8 mouse cellular contexts compared by ENCODE assay signal in the genomic region with DNA sequence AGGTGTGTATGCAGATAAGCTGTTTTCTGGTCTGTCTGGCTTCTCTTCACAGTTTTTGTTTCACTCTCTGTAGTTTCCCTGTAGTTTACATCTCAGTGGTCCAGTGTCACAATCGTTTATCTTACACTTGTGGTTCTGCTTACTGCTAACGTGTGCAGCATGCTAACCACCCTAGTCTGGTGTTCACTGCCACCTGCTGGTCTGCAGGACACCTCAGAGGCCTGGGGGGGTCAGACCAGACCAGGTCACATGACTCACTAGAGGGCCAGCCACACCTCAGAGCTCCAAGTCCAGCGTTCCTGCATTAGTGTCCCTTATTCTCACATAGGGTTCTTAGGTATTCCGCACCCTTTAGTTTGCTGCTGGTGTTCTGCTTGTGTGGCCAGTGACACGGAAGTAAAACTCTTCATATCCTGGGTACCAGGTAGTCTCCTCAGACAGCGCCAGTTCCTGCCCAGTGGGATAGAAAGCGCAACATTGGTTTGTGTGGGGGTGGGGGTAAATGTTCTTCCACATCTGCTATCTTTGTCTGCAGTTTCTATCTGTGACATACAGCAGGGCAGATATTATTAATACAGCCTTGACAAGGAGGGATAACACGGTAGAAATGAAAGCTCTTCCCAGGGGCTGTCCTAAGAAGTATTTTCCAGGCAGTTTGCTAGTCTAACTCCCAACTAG. TPM values are rescaled to one million over a fixed set of nuclear protein-coding genes. Genes with fewer than 3 reads are reported as not detected.
DNase-seq lines count a peak whose midpoint lies in the region; ATAC-seq and TF ChIP-seq lines count a peak whose summit lies in the region.

No protein-coding gene starts in this region.

- ATAC-seq in forebrain, postnatal 0 days = no peak
- no peak for ATAC-seq in forebrain, embryonic 15.5 days (replicated peaks)
- no peak for ATAC-seq in activated CD4-positive, CD25-positive, alpha-beta regulatory T cell, adult 4 months

- TF ChIP-seq CTCF in forebrain, postnatal 0 days (IDR thresholded peaks at IDR 0.05; ENCODE audit: low read depth) = peak; percentile 45
- TF ChIP-seq CTCF in MEL (IDR thresholded peaks at IDR 0.05 in 2 of 3, conservative IDR thresholded peaks at IDR 0.05 in 1 of 3; ENCODE audit: control insufficient read depth in 1 of 3, insufficient read depth in 1 of 3, low read depth in 2 of 3, low read length in 3 of 3, poor library complexity in 1 of 3, severe bottlenecking in 1 of 3) = peak; percentile 35 to 80 (median 73)

- TF ChIP-seq EP300 in MEL (IDR thresholded peaks at IDR 0.05; ENCODE audit: low read depth in 1 of 2, low read length in 2 of 2) = peak; percentile 49 to 60; a peak in 3 of 4 replicates

- DNase-seq in forebrain, postnatal 0 days = no peak
- DNase-seq in MEL (ENCODE audit: low read depth, low spot score) = peak; percentile 79
- peak; percentile 65 for DNase-seq in kidney, postnatal 10 days
- peak; percentile 65 for DNase-seq in lung, postnatal 36 days
- DNase-seq in cerebellum, postnatal 4 days (ENCODE audit: low spot score in 2 of 2) = no peak
- DNase-seq in gastrocnemius, adult 8-10 months (ENCODE audit: low spot score in 2 of 2) = no peak

- no peak overlapping the region for H3K4me3 ChIP-seq in forebrain, postnatal 0 days (ENCODE audit: low read depth, low read length)
- no peak overlapping the region for H3K4me3 ChIP-seq in forebrain, embryonic 15.5 days
- H3K4me3 ChIP-seq in MEL (ENCODE audit: control insufficient read depth in 1 of 2, insufficient read depth in 1 of 2, low read depth in 2 of 2, low read length in 2 of 2) = peak overlapping the region; percentile 37 to 49

- 0 out of 4 replicates have a peak, but pooled peaks of 1 of the 2 experiments have one; percentile 26 for TF ChIP-seq POLR2A in MEL (IDR thresholded peaks at IDR 0.05; ENCODE audit: control insufficient read depth in 1 of 2, insufficient read depth in 1 of 2, low read depth in 1 of 2, low read length in 2 of 2, poor library complexity in 1 of 2)

- 78% methylated on average over 8 of the region's 8 CpGs for WGBS in forebrain, postnatal 0 days
- 77% methylated on average over 8 of the region's 8 CpGs for WGBS in forebrain, embryonic 15.5 days

- TF ChIP-seq RAD21 in MEL (IDR thresholded peaks at IDR 0.05; ENCODE audit: low read depth, low read length) = peak; percentile 72

- no peaks in the 10 kb centered on the region for H3K9me3 ChIP-seq in forebrain, postnatal 0 days (ENCODE audit: low read length)
- no peaks in the 10 kb centered on the region for H3K9me3 ChIP-seq in forebrain, embryonic 15.5 days
- H3K9me3 ChIP-seq in MEL (replicated peaks; ENCODE audit: insufficient read depth, low read length) = no peaks in the 10 kb centered on the region

- H3K79me2 ChIP-seq in MEL (ENCODE audit: control insufficient read depth, insufficient read depth, low read length, poor library complexity) = no peaks in the 10 kb centered on the region

- H3K4me2 ChIP-seq in forebrain, postnatal 0 days (ENCODE audit: low read depth) = no peak overlapping the region
- H3K4me2 ChIP-seq in forebrain, embryonic 15.5 days (replicated peaks) = no peak overlapping the region

- no peaks in the 10 kb centered on the region for H3K27me3 ChIP-seq in forebrain, postnatal 0 days (ENCODE audit: insufficient read depth, low read length)
- H3K27me3 ChIP-seq in forebrain, embryonic 15.5 days = no peaks in the 10 kb centered on the region
- no peaks in the 10 kb centered on the region for H3K27me3 ChIP-seq in MEL (ENCODE audit: control insufficient read depth in 1 of 2, insufficient read depth in 2 of 2, low read length in 2 of 2)

- 0 out of 2 replicates have a peak, but pooled peaks cover 6% of the 10 kb centered on the region for H3K4me1 ChIP-seq in forebrain, postnatal 0 days (ENCODE audit: insufficient read depth)
- H3K4me1 ChIP-seq in forebrain, embryonic 15.5 days = peaks cover 21% of the 10 kb centered on the region
- H3K4me1 ChIP-seq in MEL (ENCODE audit: control insufficient read depth in 1 of 2, insufficient read depth in 2 of 2, low read length in 2 of 2) = peaks cover 4 to 15% of the 10 kb centered on the region in 2 experiments; a peak in 3 of 4 replicates

- peaks cover 60% of the 10 kb centered on the region for H3K36me3 ChIP-seq in forebrain, postnatal 0 days (ENCODE audit: insufficient read depth)
- H3K36me3 ChIP-seq in forebrain, embryonic 15.5 days = peaks cover 56% of the 10 kb centered on the region
- peaks cover 0 to 10% of the 10 kb centered on the region in 2 experiments; a peak in 2 of 4 replicates for H3K36me3 ChIP-seq in MEL (ENCODE audit: control insufficient read depth in 1 of 2, insufficient read depth in 2 of 2, low read length in 2 of 2)

- H3K27ac ChIP-seq in forebrain, postnatal 0 days (ENCODE audit: low read depth, low read length) = no peak overlapping the region
- H3K27ac ChIP-seq in forebrain, embryonic 15.5 days (replicated peaks) = no peak overlapping the region
- peak overlapping the region; percentile 72 for H3K27ac ChIP-seq in MEL (ENCODE audit: control insufficient read depth, low read depth, low read length)

- H3K9ac ChIP-seq in forebrain, postnatal 0 days = no peak overlapping the region
- no peak overlapping the region for H3K9ac ChIP-seq in forebrain, embryonic 15.5 days (replicated peaks)
- peak overlapping the region; percentile 51 for H3K9ac ChIP-seq in MEL (ENCODE audit: control insufficient read depth, low read depth, low read length, poor library complexity, severe bottlenecking)

TF ChIP-seq in MEL, 35 proteins besides CTCF, POLR2A, EP300 and RAD21:
- TF ChIP-seq POLR2AphosphoS5 (IDR thresholded peaks at IDR 0.05; ENCODE audit: borderline replicate concordance, low read depth, low read length) (no peak), GABPA (IDR thresholded peaks at IDR 0.05; ENCODE audit: low read depth, low read length) (no peak), E2F4 (IDR thresholded peaks at IDR 0.05; ENCODE audit: borderline replicate concordance, low read depth, low read length) (no peak), ZKSCAN1 (IDR thresholded peaks at IDR 0.05; ENCODE audit: low read depth, low read length) (no peak), MXI1 (IDR thresholded peaks at IDR 0.05; ENCODE audit: low read depth, low read length) (peak; percentile 57; the same call in 1 of the 2 replicates), ELF1 (IDR thresholded peaks at IDR 0.05; ENCODE audit: low read depth, low read length) (0 out of 2 replicates have a peak, but pooled peaks have one; percentile 18), ZC3H11A (IDR thresholded peaks at IDR 0.05; ENCODE audit: low read depth, low read length) (peak; percentile 58; the same call in 1 of the 2 replicates), USF2 (IDR thresholded peaks at IDR 0.05; ENCODE audit: borderline replicate concordance in 1 of 2, insufficient read depth in 1 of 2, low read depth in 1 of 2, low read length in 2 of 2) (peak; percentile 18 to 57; a peak in 1 of 4 replicates), SIN3A (IDR thresholded peaks at IDR 0.05; ENCODE audit: low read length) (peak; percentile 41; the same call in 1 of the 2 replicates), MAZ (IDR thresholded peaks at IDR 0.05; ENCODE audit: low read depth, low read length) (peak; percentile 71; the same call in 1 of the 2 replicates), NRF1 (IDR thresholded peaks at IDR 0.05; ENCODE audit: insufficient read depth, low read depth, low read length, poor library complexity, severe bottlenecking) (no peak), SMC3 (IDR thresholded peaks at IDR 0.05; ENCODE audit: low read depth, low read length) (peak; percentile 78), ZNF384 (IDR thresholded peaks at IDR 0.05; ENCODE audit: low read depth, low read length) (no peak), USF1 (IDR thresholded peaks at IDR 0.05; ENCODE audit: low read depth, low read length) (peak; percentile 93), RCOR1 (IDR thresholded peaks at IDR 0.05; ENCODE audit: low read depth, low read length) (no peak), ETS1 (IDR thresholded peaks at IDR 0.05; ENCODE audit: low read depth, low read length) (0 out of 2 replicates have a peak, but pooled peaks have one; percentile 33), CHD2 (IDR thresholded peaks at IDR 0.05; ENCODE audit: low read length) (peak; percentile 10; the same call in 1 of the 2 replicates), TAL1 (IDR thresholded peaks at IDR 0.05; ENCODE audit: low read length) (peak; percentile 33; the same call in 1 of the 2 replicates), HCFC1 (IDR thresholded peaks at IDR 0.05; ENCODE audit: low read depth, low read length) (peak; percentile 63), GATA1 (IDR thresholded peaks at IDR 0.05; ENCODE audit: low read depth, low read length) (peak; percentile 68), TCF12 (IDR thresholded peaks at IDR 0.05; ENCODE audit: low read depth, low read length) (peak; percentile 61), KAT2A (conservative IDR thresholded peaks at IDR 0.05; ENCODE audit: low read depth, low read length) (no peak; the same call in 1 of the 2 replicates), BHLHE40 (IDR thresholded peaks at IDR 0.05; ENCODE audit: borderline replicate concordance, low read depth, low read length) (0 out of 2 replicates have a peak, but pooled peaks have one; percentile 17), MAX (IDR thresholded peaks at IDR 0.05; ENCODE audit: low read length) (peak; percentile 74)
TF ChIP-seq in MEL: peak in this region for 16.

RNA-seq across cellular contexts. Expression of a gene that starts 51.8 kb away (rescaled TPM):
- total RNA-seq in forebrain, postnatal 0 days (2014; rRNA removed) = 0.24 TPM in 1 of 2 replicates, not detected in the other
- 0.33 and 0.35 TPM in 2 replicates for polyA plus RNA-seq in forebrain, postnatal 0 days (2015; fragmentation: Nextera tagmentation; extraction: Ambion mirVana)
- polyA plus RNA-seq in forebrain, embryonic 15.5 days (2015; fragmentation: Nextera tagmentation; extraction: Ambion mirVana) = 0.22 TPM in 1 of 2 replicates, not detected in the other
- not detected in 2 replicates for total RNA-seq in MEL (2012; rRNA removed)
- polyA plus RNA-seq in MEL (2012; ENCODE audit: insufficient read depth in 1 of 2, insufficient read length in 2 of 2, low read depth in 1 of 2, low replicate concordance in 2 of 2, missing spikeins in 1 of 2) = not detected
- 10 to 100 TPM; 23.7 to 47.1 (median 35.0) TPM for total RNA-seq in gastrocnemius, adult 8-10 months (2022)
- polyA plus RNA-seq in activated CD4-positive, CD25-positive, alpha-beta regulatory T cell, adult 4 months (2017; shearing (Covaris generic)) = not detected

Comparison
In these comparisons a context has a peak if more than half of its experiments do, and no peak if none do; other contexts are left out.
1. DNase-seq: peak in MEL (single experiment), kidney, postnatal 10 days (single experiment) and lung, postnatal 36 days (single experiment); none in forebrain, postnatal 0 days (single experiment), cerebellum, postnatal 4 days (0 of 2) and gastrocnemius, adult 8-10 months (0 of 2).
2. H3K4me3 ChIP-seq: peak in MEL (2 of 2); none in forebrain, postnatal 0 days (single experiment) and forebrain, embryonic 15.5 days (single experiment).